15 mouse cellular contexts compared by ENCODE assay signal in genomic region chr16:77788781-77789150, GRCm38 (mm10).
DNase-seq lines count a peak whose midpoint lies in the region; ATAC-seq lines count a peak whose summit lies in the region.
"Had no signal": no experiment of that assay in that cellular context is flagged by ENCODE, and none has a peak within 500 bp of the region (broad histone marks: within the 10 kb centered on the region; RNA-seq: fewer than 3 reads in every experiment).

No protein-coding gene starts in this region.

- H3K27ac ChIP-seq in hindbrain, embryonic 11.5 days (ENCODE audit: low read depth, low read length), result peak overlapping the region; percentile 82; the same call in 1 of the 2 replicates
- peak overlapping the region; percentile 92 for H3K27ac ChIP-seq in midbrain, embryonic 12.5 days (replicated peaks)
- peak overlapping the region; percentile 94 for H3K27ac ChIP-seq in neural tube, embryonic 15.5 days (replicated peaks)
- H3K27ac ChIP-seq: limb, embryonic 13.5 days; liver, embryonic 15.5 days had no signal

- DNase-seq in retina, embryonic 14.5 days (ENCODE audit: low spot score), result peak; percentile 3
- DNase-seq in retina, postnatal 1 day, result no peak
- no peak for DNase-seq in hindbrain, embryonic 11.5 days (ENCODE audit: low spot score)
- DNase-seq in kidney, adult 8-10 months, result no peak
- no peak for DNase-seq in yolk sac, embryonic 10.5 days (ENCODE audit: low spot score)
- no peak for DNase-seq in cerebellum, adult 8-10 months
- DNase-seq: B cell, adult 2 months; heart, adult 18-20 months; thymus, adult 2 months had no signal

- no peaks in the 10 kb centered on the region for H3K4me1 ChIP-seq in hindbrain, embryonic 11.5 days (replicated peaks; ENCODE audit: control insufficient read depth, insufficient read depth, low read length)
- H3K4me1 ChIP-seq in midbrain, embryonic 12.5 days, result peaks cover 22% of the 10 kb centered on the region
- peaks cover 28% of the 10 kb centered on the region for H3K4me1 ChIP-seq in neural tube, embryonic 15.5 days
- H3K4me1 ChIP-seq: limb, embryonic 13.5 days; liver, embryonic 15.5 days had no signal

- no peak overlapping the region for H3K4me2 ChIP-seq in hindbrain, embryonic 11.5 days (replicated peaks; ENCODE audit: low read depth, low read length)
- H3K4me2 ChIP-seq in midbrain, embryonic 12.5 days (replicated peaks), result peak overlapping the region; percentile 35
- H3K4me2 ChIP-seq in neural tube, embryonic 15.5 days, result peak overlapping the region; percentile 46
- H3K4me2 ChIP-seq: limb, embryonic 13.5 days; liver, embryonic 15.5 days had no signal

- WGBS in hindbrain, embryonic 11.5 days, result 88% methylated on average over 6 of the region's 6 CpGs
- 85% methylated on average over 6 of the region's 6 CpGs for WGBS in midbrain, embryonic 12.5 days
- WGBS in neural tube, embryonic 15.5 days, result 48% methylated on average over 6 of the region's 6 CpGs

- no peak overlapping the region for H3K9ac ChIP-seq in hindbrain, embryonic 11.5 days (ENCODE audit: low read depth, low read length)
- no peak overlapping the region for H3K9ac ChIP-seq in midbrain, embryonic 12.5 days (replicated peaks)
- H3K9ac ChIP-seq in neural tube, embryonic 15.5 days (replicated peaks), result peak overlapping the region; percentile 24; the same call in 1 of the 2 replicates
- H3K9ac ChIP-seq: limb, embryonic 13.5 days; liver, embryonic 15.5 days had no signal

- no peak overlapping the region for H3K4me3 ChIP-seq in hindbrain, embryonic 11.5 days (ENCODE audit: low read depth, low read length)
- H3K4me3 ChIP-seq in midbrain, embryonic 12.5 days, result no peak overlapping the region
- H3K4me3 ChIP-seq in neural tube, embryonic 15.5 days (replicated peaks), result no peak overlapping the region
- H3K4me3 ChIP-seq: limb, embryonic 13.5 days; liver, embryonic 15.5 days had no signal

- no peaks in the 10 kb centered on the region for H3K27me3 ChIP-seq in hindbrain, embryonic 11.5 days (ENCODE audit: control insufficient read depth, insufficient read depth, low read length)
- H3K27me3 ChIP-seq in midbrain, embryonic 12.5 days, result no peaks in the 10 kb centered on the region
- no peaks in the 10 kb centered on the region for H3K27me3 ChIP-seq in neural tube, embryonic 15.5 days (replicated peaks)
- H3K27me3 ChIP-seq: limb, embryonic 13.5 days; liver, embryonic 15.5 days had no signal

- H3K36me3 ChIP-seq in hindbrain, embryonic 11.5 days (ENCODE audit: control insufficient read depth, insufficient read depth, low read length), result no peaks in the 10 kb centered on the region
- H3K36me3 ChIP-seq in midbrain, embryonic 12.5 days, result no peaks in the 10 kb centered on the region
- no peaks in the 10 kb centered on the region for H3K36me3 ChIP-seq in neural tube, embryonic 15.5 days
- H3K36me3 ChIP-seq: limb, embryonic 13.5 days; liver, embryonic 15.5 days had no signal

- no peak for ATAC-seq in hindbrain, embryonic 11.5 days (ENCODE audit: low FRiP score)
- no peak for ATAC-seq in midbrain, embryonic 12.5 days (ENCODE audit: low FRiP score, low read depth)
- ATAC-seq in neural tube, embryonic 15.5 days (ENCODE audit: low FRiP score), result peak; percentile 40
- ATAC-seq: inflammation-experienced regulatory T-cells, adult 6 months; Patski had no signal

- H3K9me3 ChIP-seq in hindbrain, embryonic 11.5 days (ENCODE audit: control insufficient read depth, low read length), result no peaks in the 10 kb centered on the region
- H3K9me3 ChIP-seq in midbrain, embryonic 12.5 days, result no peaks in the 10 kb centered on the region
- H3K9me3 ChIP-seq in neural tube, embryonic 15.5 days (replicated peaks), result no peaks in the 10 kb centered on the region
- H3K9me3 ChIP-seq: limb, embryonic 13.5 days; liver, embryonic 15.5 days had no signal
